ENCODE assay signal across 20 mouse cellular contexts in the genomic region with DNA sequence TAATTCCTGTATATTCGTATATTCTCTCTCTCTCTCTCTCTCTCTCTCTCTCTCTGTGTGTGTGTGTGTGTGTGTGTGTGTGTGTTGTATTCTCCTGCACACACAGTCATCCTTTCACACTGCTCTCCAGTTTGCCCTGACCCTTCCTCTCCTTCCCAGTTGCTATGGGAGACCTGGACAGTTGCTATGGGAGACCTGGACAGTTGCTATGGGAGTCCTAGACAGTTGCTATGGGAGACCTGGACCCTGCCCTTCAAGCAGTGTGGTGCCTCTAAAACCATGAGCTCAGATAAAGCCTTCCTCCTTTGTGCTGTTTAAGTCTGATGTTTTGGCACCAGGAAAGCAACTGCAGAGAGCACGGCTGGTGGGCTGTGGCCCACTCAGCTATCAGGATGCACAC. TPM values are rescaled to one million over a fixed set of nuclear protein-coding genes. Genes with fewer than 3 reads are reported as not detected.
DNase-seq lines count a peak whose midpoint lies in the region; ATAC-seq and TF ChIP-seq lines count a peak whose summit lies in the region.
"Had no signal": no experiment of that assay in that cellular context is flagged by ENCODE, and none has a peak within 500 bp of the region (broad histone marks: within the 10 kb centered on the region; RNA-seq: fewer than 3 reads in every experiment).

No protein-coding gene starts in this region.

- no peaks in the 10 kb centered on the region for H3K36me3 ChIP-seq in heart, embryonic 12.5 days
- H3K36me3 ChIP-seq in forebrain, embryonic 11.5 days (ENCODE audit: control insufficient read depth, insufficient read depth, low read length), result no peaks in the 10 kb centered on the region
- H3K36me3 ChIP-seq in hindbrain, postnatal 0 days (ENCODE audit: insufficient read depth, low read length), result no peaks in the 10 kb centered on the region
- H3K36me3 ChIP-seq: liver, embryonic 12.5 days; stomach, embryonic 15.5 days had no signal

- no peak overlapping the region for H3K27ac ChIP-seq in heart, embryonic 12.5 days (ENCODE audit: poor library complexity, severe bottlenecking)
- no peak overlapping the region for H3K27ac ChIP-seq in forebrain, embryonic 11.5 days (ENCODE audit: low read depth, low read length)
- H3K27ac ChIP-seq in hindbrain, postnatal 0 days, result no peak overlapping the region
- no peak overlapping the region for H3K27ac ChIP-seq in layer of hippocampus, adult 2 months
- H3K27ac ChIP-seq: liver, embryonic 12.5 days; stomach, embryonic 15.5 days had no signal

- WGBS in heart, embryonic 12.5 days, result 76% methylated on average over 2 of the region's 2 CpGs
- 54% methylated on average over 2 of the region's 2 CpGs for WGBS in forebrain, embryonic 11.5 days
- 19% methylated on average over 2 of the region's 2 CpGs for WGBS in hindbrain, postnatal 0 days

- peaks cover 4% of the 10 kb centered on the region; the same call in 1 of the 2 replicates for H3K9me3 ChIP-seq in heart, embryonic 12.5 days (replicated peaks)
- peaks cover 3% of the 10 kb centered on the region; the same call in 1 of the 2 replicates for H3K9me3 ChIP-seq in forebrain, embryonic 11.5 days (ENCODE audit: control insufficient read depth, low read length)
- H3K9me3 ChIP-seq in hindbrain, postnatal 0 days (ENCODE audit: low read length), result no peaks in the 10 kb centered on the region
- H3K9me3 ChIP-seq: stomach, embryonic 15.5 days had no signal

- DNase-seq in heart, adult 11 months, result peak; percentile 30
- peak; percentile 57 for DNase-seq in ES-CJ7 (ENCODE audit: low read depth, low spot score)
- no peak for DNase-seq in forebrain, embryonic 11.5 days (ENCODE audit: low spot score)
- no peak for DNase-seq in hindbrain, postnatal 0 days (ENCODE audit: low spot score)
- DNase-seq in thymus, postnatal 0 days (ENCODE audit: low spot score), result no peak
- no peak for DNase-seq in lung, postnatal 25 days (ENCODE audit: low spot score)
- DNase-seq in layer of hippocampus, adult 2 months (ENCODE audit: low spot score in 2 of 2), result no peak
- DNase-seq: adrenal gland, postnatal 36 days; cerebellum, adult 9-10 months; gastrocnemius, postnatal 25 days; heart, postnatal 14 days; kidney, postnatal 4 days; lung, embryonic 14.5 days; thymus, adult 2 months had no signal

- no peak overlapping the region for H3K4me3 ChIP-seq in heart, embryonic 12.5 days
- H3K4me3 ChIP-seq in forebrain, embryonic 11.5 days (ENCODE audit: low read depth, low read length), result no peak overlapping the region
- H3K4me3 ChIP-seq in hindbrain, postnatal 0 days (ENCODE audit: low read length), result no peak overlapping the region
- H3K4me3 ChIP-seq in layer of hippocampus, adult 2 months, result no peak overlapping the region
- H3K4me3 ChIP-seq: liver, embryonic 12.5 days; stomach, embryonic 15.5 days had no signal

- TF ChIP-seq CTCF in hindbrain, postnatal 0 days (IDR thresholded peaks at IDR 0.05; ENCODE audit: low read depth), result no peak
- no peak for TF ChIP-seq CTCF in layer of hippocampus, adult 2 months (conservative IDR thresholded peaks at IDR 0.05)

- H3K4me1 ChIP-seq in heart, embryonic 12.5 days (replicated peaks), result no peaks in the 10 kb centered on the region
- H3K4me1 ChIP-seq in forebrain, embryonic 11.5 days (replicated peaks; ENCODE audit: control insufficient read depth, insufficient read depth, low read length), result peaks cover 3% of the 10 kb centered on the region; the same call in 1 of the 2 replicates
- no peaks in the 10 kb centered on the region for H3K4me1 ChIP-seq in hindbrain, postnatal 0 days (ENCODE audit: insufficient read depth, low read length)
- H3K4me1 ChIP-seq: liver, embryonic 12.5 days; stomach, embryonic 15.5 days had no signal

- H3K4me2 ChIP-seq in heart, embryonic 12.5 days, result no peak overlapping the region
- no peak overlapping the region for H3K4me2 ChIP-seq in forebrain, embryonic 11.5 days (ENCODE audit: low read depth, low read length, severe bottlenecking)
- no peak overlapping the region for H3K4me2 ChIP-seq in hindbrain, postnatal 0 days (ENCODE audit: low read depth, low read length)
- H3K4me2 ChIP-seq: liver, embryonic 12.5 days; lung, embryonic 14.5 days; stomach, embryonic 15.5 days had no signal

- no peak for ATAC-seq in heart, embryonic 12.5 days (ENCODE audit: insufficient number of reproducible peaks, low FRiP score)
- ATAC-seq in forebrain, embryonic 11.5 days (replicated peaks; ENCODE audit: low FRiP score), result peak; percentile 80
- ATAC-seq in hindbrain, postnatal 0 days, result peak; percentile 76; the same call in 1 of the 2 replicates
- ATAC-seq: activated CD4-positive, CD25-positive, alpha-beta regulatory T cell, adult 4 months; inflammation-experienced regulatory T-cells, adult 6 months; liver, embryonic 12.5 days had no signal

- H3K9ac ChIP-seq in heart, embryonic 12.5 days, result no peak overlapping the region
- H3K9ac ChIP-seq in forebrain, embryonic 11.5 days (ENCODE audit: low read length), result no peak overlapping the region
- H3K9ac ChIP-seq in hindbrain, postnatal 0 days (replicated peaks; ENCODE audit: low read length), result no peak overlapping the region
- H3K9ac ChIP-seq: liver, embryonic 12.5 days; lung, embryonic 14.5 days; stomach, embryonic 15.5 days had no signal

- H3K27me3 ChIP-seq in heart, embryonic 12.5 days (replicated peaks), result no peaks in the 10 kb centered on the region
- H3K27me3 ChIP-seq in forebrain, embryonic 11.5 days (ENCODE audit: control insufficient read depth, insufficient read depth, low read length), result no peaks in the 10 kb centered on the region
- H3K27me3 ChIP-seq in hindbrain, postnatal 0 days (ENCODE audit: insufficient read depth, low read length), result no peaks in the 10 kb centered on the region
- H3K27me3 ChIP-seq: liver, embryonic 12.5 days; stomach, embryonic 15.5 days had no signal

RNA-seq across cellular contexts. Expression of gene Slc9b2, which starts 6.2 kb away (rescaled TPM):
- polyA plus RNA-seq in heart, embryonic 12.5 days (2016; fragmentation: Nextera tagmentation; extraction: Ambion mirVana), result 0.77 and 0.86 TPM in 2 replicates
- 6.6 and 8.1 TPM in 2 replicates for polyA plus RNA-seq in forebrain, embryonic 11.5 days (2014; fragmentation: Nextera tagmentation; extraction: Ambion mirVana)
- 0.50 and 3.0 TPM in 2 replicates for total RNA-seq in hindbrain, postnatal 0 days (2014; rRNA removed)
- polyA plus RNA-seq in hindbrain, postnatal 0 days (2015; fragmentation: Nextera tagmentation; extraction: Ambion mirVana), result 1.9 and 2.3 TPM in 2 replicates
- 0.57 and 0.75 TPM in 2 replicates for polyA plus RNA-seq in thymus, postnatal 0 days (2015; fragmentation: Nextera tagmentation; extraction: Ambion mirVana)
- total RNA-seq in layer of hippocampus, adult 2 months (2021), result 1 to 10 TPM; 2.9 to 3.2 TPM

RNA-seq across cellular contexts. Expression of gene Bdh2, which starts 32.7 kb away (rescaled TPM):
- polyA plus RNA-seq in heart, embryonic 12.5 days (2016; fragmentation: Nextera tagmentation; extraction: Ambion mirVana), result 2.4 and 3.0 TPM in 2 replicates
- polyA plus RNA-seq in forebrain, embryonic 11.5 days (2014; fragmentation: Nextera tagmentation; extraction: Ambion mirVana), result 5.0 and 5.4 TPM in 2 replicates
- total RNA-seq in hindbrain, postnatal 0 days (2014; rRNA removed), result 3.1 and 4.0 TPM in 2 replicates
- polyA plus RNA-seq in hindbrain, postnatal 0 days (2015; fragmentation: Nextera tagmentation; extraction: Ambion mirVana), result 7.2 and 8.3 TPM in 2 replicates
- 1.7 TPM in 2 replicates for polyA plus RNA-seq in thymus, postnatal 0 days (2015; fragmentation: Nextera tagmentation; extraction: Ambion mirVana)
- 1 to 10 TPM; 4.7 to 5.3 TPM for total RNA-seq in layer of hippocampus, adult 2 months (2021)
- polyA plus RNA-seq: activated CD4-positive, CD25-positive, alpha-beta regulatory T cell, adult 4 months had no signal

RNA-seq across cellular contexts. Expression of gene Slc9b1, which starts 34.1 kb away (rescaled TPM):
- 0.15 TPM in 1 of 2 replicates, not detected in the other for polyA plus RNA-seq in heart, embryonic 12.5 days (2016; fragmentation: Nextera tagmentation; extraction: Ambion mirVana)
- 0.55 TPM in 1 of 2 replicates, not detected in the other for polyA plus RNA-seq in forebrain, embryonic 11.5 days (2014; fragmentation: Nextera tagmentation; extraction: Ambion mirVana)
- not detected in 2 replicates for total RNA-seq in hindbrain, postnatal 0 days (2014; rRNA removed)
- 0.33 TPM in 1 of 2 replicates, not detected in the other for polyA plus RNA-seq in hindbrain, postnatal 0 days (2015; fragmentation: Nextera tagmentation; extraction: Ambion mirVana)
- polyA plus RNA-seq in thymus, postnatal 0 days (2015; fragmentation: Nextera tagmentation; extraction: Ambion mirVana), result 0.28 and 0.36 TPM in 2 replicates
- not detected for total RNA-seq in layer of hippocampus, adult 2 months (2021)
- total RNA-seq: gastrocnemius, postnatal 25 days had no signal
- polyA plus RNA-seq: spleen, adult 2 months; thymus, adult 2 months had no signal

Comparison
In these comparisons a context has a peak if more than half of its experiments do, and no peak if none do; other contexts are left out.
1. DNase-seq: peak in heart, adult 11 months (single experiment) and ES-CJ7 (single experiment); none in forebrain, embryonic 11.5 days (single experiment), hindbrain, postnatal 0 days (single experiment), thymus, postnatal 0 days (single experiment), lung, postnatal 25 days (single experiment) and layer of hippocampus, adult 2 months (0 of 2).